Mouse (Mus musculus): ENCODE measurements around the gene Hemgn.

DNA sequence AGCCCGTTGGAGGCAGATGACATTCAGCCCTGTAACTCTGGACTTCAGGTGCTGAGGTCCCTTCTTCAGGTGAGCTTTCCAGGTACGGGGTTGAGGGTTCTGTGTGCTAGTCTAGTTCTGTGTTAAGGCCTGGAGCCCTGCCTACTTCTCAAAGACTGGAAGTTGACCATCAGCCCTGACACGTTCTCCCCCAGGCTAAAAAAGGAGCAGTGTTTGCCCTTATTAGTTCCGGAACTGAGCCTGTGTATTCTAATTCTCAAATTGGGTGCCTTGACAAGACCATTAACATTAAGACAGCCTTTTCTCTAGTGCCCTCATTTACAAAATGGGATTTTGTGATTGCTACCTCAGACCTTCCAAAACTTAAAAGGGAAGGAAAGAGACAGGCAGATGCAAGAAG is 66.2 kb downstream of the Hemgn start:
- TF ChIP-seq EP300 (IDR thresholded peaks at IDR 0.05; ENCODE audit: low read depth) (no peak), CTCF (IDR thresholded peaks at IDR 0.05; ENCODE audit: low read depth) (no peak)
